Mouse (Mus musculus) forebrain, embryonic 15.5 days (tissue): ENCODE measurements at regions not wholly inside any gene's neighbourhood (a gene's known extent, or its start where the extent isn't known, plus 50 kb on each side); places are given as distances from the start of the nearest gene placed in this dataset.
A peak's percentile ranks its signal among the peaks of the same experiment; 100 is the strongest.

Experiments
- ATAC-seq: fragments of 200-750 bp; cut with Nextera tagmentation; replicated peaks from 2 replicates; pipeline ENCODE4 v1.8.0; 2017; ENCODE audit warnings: mild to moderate bottlenecking, moderate TSS enrichment, moderate library complexity
- H3K27ac ChIP-seq: fragments of 300-500 bp; sonication (generic); replicated peaks from 2 replicates; pipeline ENCODE4 v1.5.1; 2015; ENCODE audit warnings: mild to moderate bottlenecking, inconsistent platforms
- H3K27me3 ChIP-seq: fragments of 300-500 bp; sonication (generic); 2 replicates; pipeline ENCODE4 v1.6.1; 2015; ENCODE audit warnings: inconsistent platforms
- H3K36me3 ChIP-seq: fragments of 300-500 bp; sonication (generic); 2 replicates; pipeline ENCODE4 v1.6.1; 2015; ENCODE audit warnings: mild to moderate bottlenecking, inconsistent platforms
- H3K4me1 ChIP-seq: fragments of 300-500 bp; sonication (generic); 2 replicates; pipeline ENCODE4 v1.6.1; 2015; ENCODE audit warnings: inconsistent platforms
- H3K4me2 ChIP-seq: fragments of 300-500 bp; sonication (generic); replicated peaks from 2 replicates; pipeline ENCODE4 v1.6.1; 2015; ENCODE audit warnings: mild to moderate bottlenecking, inconsistent platforms
- H3K4me3 ChIP-seq: fragments of 300-500 bp; sonication (generic); 2 replicates; pipeline ENCODE4 v1.5.1; 2015; ENCODE audit warnings: mild to moderate bottlenecking, inconsistent platforms
- H3K9ac ChIP-seq: fragments of 300-500 bp; sonication (generic); replicated peaks from 2 replicates; pipeline ENCODE4 v1.6.1; 2015; ENCODE audit warnings: mild to moderate bottlenecking, inconsistent platforms
- H3K9me3 ChIP-seq: fragments of 300-500 bp; sonication (generic); 2 replicates; pipeline ENCODE4 v1.6.1; 2016; ENCODE audit warnings: inconsistent platforms
- WGBS: fragments of 180-500 bp; shearing (Covaris S2); methylation state at CpG from one replicate; pipeline ENCODE4 v1.1.7; 2015; ENCODE audit warnings: mixed read lengths; 5-methylcytosine and 5-hydroxymethylcytosine counted together

- no peak for ATAC-seq
- 89% methylated on average over 13 of the region's 13 CpGs for WGBS
Measured at GRCm38 (mm10) chr5:118861143-118861847, 300.8 kb downstream of the Med13l start.

GRCm38 (mm10) chr5:118867511-118867910 lies 307.0 kb downstream of the Med13l start:
- H3K36me3 ChIP-seq: no peaks in the 10 kb centered on the region
- peaks cover 5% of the 10 kb centered on the region; the same call in 1 of the 2 replicates for H3K9me3 ChIP-seq
- H3K27me3 ChIP-seq: no peaks in the 10 kb centered on the region
- no peak for ATAC-seq
- H3K4me3 ChIP-seq: no peak overlapping the region
- H3K4me2 ChIP-seq: no peak overlapping the region
- H3K4me1 ChIP-seq: no peaks in the 10 kb centered on the region
- 89% methylated on average over 5 of the region's 5 CpGs for WGBS
- no peak overlapping the region for H3K9ac ChIP-seq
- H3K27ac ChIP-seq: no peak overlapping the region

More at GRCm38 (mm10) chr5:118861143-118861847, 300.8 kb downstream of the Med13l start:
- Histone ChIP-seq H3K27me3 (no peaks in the 10 kb centered on the region), H3K27ac (no peak overlapping the region), H3K36me3 (no peaks in the 10 kb centered on the region), H3K4me1 (peaks cover 10% of the 10 kb centered on the region), H3K4me2 (no peak overlapping the region), H3K9me3 (no peaks in the 10 kb centered on the region; the same call in 1 of the 2 replicates), H3K9ac (no peak overlapping the region), H3K4me3 (no peak overlapping the region)

- Histone ChIP-seq H3K4me1 (no peaks in the 10 kb centered on the region), H3K27me3 (peaks cover 6% of the 10 kb centered on the region; the same call in 1 of the 2 replicates), H3K36me3 (no peaks in the 10 kb centered on the region), H3K4me3 (no peak overlapping the region), H3K9me3 (peaks cover 5% of the 10 kb centered on the region; the same call in 1 of the 2 replicates), H3K4me2 (no peak overlapping the region), H3K9ac (no peak overlapping the region), H3K27ac (no peak overlapping the region)
- 75% methylated on average over 9 of the region's 9 CpGs for WGBS
- no peak for ATAC-seq
Measured at GRCm38 (mm10) chr5:118869330-118869729, 308.9 kb downstream of the Med13l start.

GRCm38 (mm10) chr5:118873871-118874270 lies 313.4 kb downstream of the Med13l start:
- H3K4me1 ChIP-seq: peaks cover 9% of the 10 kb centered on the region
- 19% methylated on average over 7 of the region's 7 CpGs for WGBS
- H3K27me3 ChIP-seq: peaks cover 45% of the 10 kb centered on the region
- no peak overlapping the region for H3K9ac ChIP-seq
- no peak overlapping the region for H3K4me2 ChIP-seq
- no peak overlapping the region for H3K4me3 ChIP-seq
- no peak overlapping the region for H3K27ac ChIP-seq
- no peaks in the 10 kb centered on the region for H3K9me3 ChIP-seq
- ATAC-seq: no peak
- no peaks in the 10 kb centered on the region for H3K36me3 ChIP-seq

GRCm38 (mm10) chr5:118875096-118875637 lies 314.7 kb downstream of the Med13l start:
- no peak for ATAC-seq
- no peak overlapping the region for H3K27ac ChIP-seq
- WGBS: 62% methylated on average over 10 of the region's 10 CpGs
- H3K4me2 ChIP-seq: no peak overlapping the region
- peaks cover 9% of the 10 kb centered on the region for H3K4me1 ChIP-seq
- H3K36me3 ChIP-seq: no peaks in the 10 kb centered on the region
- no peak overlapping the region for H3K4me3 ChIP-seq
- no peaks in the 10 kb centered on the region for H3K9me3 ChIP-seq
- H3K9ac ChIP-seq: no peak overlapping the region
- H3K27me3 ChIP-seq: peaks cover 53% of the 10 kb centered on the region

GRCm38 (mm10) chr5:118876586-118877312 lies 316.3 kb downstream of the Med13l start:
- H3K36me3 ChIP-seq: no peaks in the 10 kb centered on the region
- H3K27me3 ChIP-seq: peaks cover 53% of the 10 kb centered on the region
- H3K4me1 ChIP-seq: peaks cover 9% of the 10 kb centered on the region
- peak overlapping the region; percentile 9; the same call in 1 of the 2 replicates for H3K4me2 ChIP-seq
- no peak overlapping the region for H3K27ac ChIP-seq
- ATAC-seq: no peak
- 8% methylated on average over 18 of the region's 18 CpGs for WGBS
- no peak overlapping the region for H3K9ac ChIP-seq
- H3K4me3 ChIP-seq: no peak overlapping the region; the same call in 1 of the 2 replicates
- H3K9me3 ChIP-seq: no peaks in the 10 kb centered on the region

GRCm38 (mm10) chr5:118877313-118877669 lies 316.8 kb downstream of the Med13l start:
- no peak for ATAC-seq
- H3K4me1 ChIP-seq: peaks cover 9% of the 10 kb centered on the region
- H3K9ac ChIP-seq: no peak overlapping the region
- H3K36me3 ChIP-seq: no peaks in the 10 kb centered on the region
- H3K4me3 ChIP-seq: no peak overlapping the region; the same call in 1 of the 2 replicates
- no peaks in the 10 kb centered on the region for H3K9me3 ChIP-seq
- peak overlapping the region; percentile 9; the same call in 1 of the 2 replicates for H3K4me2 ChIP-seq
- no peak overlapping the region for H3K27ac ChIP-seq
- 0% methylated on average over 12 of the region's 12 CpGs for WGBS
- peaks cover 53% of the 10 kb centered on the region for H3K27me3 ChIP-seq

- no peak for ATAC-seq
- Histone ChIP-seq H3K4me1 (peaks cover 9% of the 10 kb centered on the region), H3K27ac (no peak overlapping the region), H3K9me3 (no peaks in the 10 kb centered on the region), H3K9ac (no peak overlapping the region), H3K27me3 (peaks cover 53% of the 10 kb centered on the region), H3K4me3 (no peak overlapping the region), H3K36me3 (no peaks in the 10 kb centered on the region), H3K4me2 (no peak overlapping the region)
- 23% methylated on average over 9 of the region's 10 CpGs for WGBS
Measured at GRCm38 (mm10) chr5:118877831-118878230, 317.4 kb downstream of the Med13l start.

GRCm38 (mm10) chr5:118878722-118879121 lies 318.2 kb downstream of the Med13l start:
- Histone ChIP-seq H3K4me3 (no peak overlapping the region), H3K4me1 (peaks cover 9% of the 10 kb centered on the region), H3K27me3 (peaks cover 51% of the 10 kb centered on the region), H3K9me3 (no peaks in the 10 kb centered on the region), H3K9ac (no peak overlapping the region), H3K4me2 (no peak overlapping the region), H3K27ac (no peak overlapping the region), H3K36me3 (no peaks in the 10 kb centered on the region)
- 33% methylated on average over 10 of the region's 10 CpGs for WGBS
- no peak for ATAC-seq

GRCm38 (mm10) chr5:118879808-118880478 lies 319.5 kb downstream of the Med13l start:
- H3K36me3 ChIP-seq: no peaks in the 10 kb centered on the region
- ATAC-seq: peak; percentile 55
- peaks cover 43% of the 10 kb centered on the region for H3K27me3 ChIP-seq
- H3K9ac ChIP-seq: no peak overlapping the region
- H3K27ac ChIP-seq: no peak overlapping the region
- 14% methylated on average over 13 of the region's 13 CpGs for WGBS
- H3K4me3 ChIP-seq: no peak overlapping the region
- no peaks in the 10 kb centered on the region for H3K9me3 ChIP-seq
- H3K4me1 ChIP-seq: peaks cover 9% of the 10 kb centered on the region
- no peak overlapping the region for H3K4me2 ChIP-seq

GRCm38 (mm10) chr5:118880546-118880945 lies 320.1 kb downstream of the Med13l start:
- WGBS: 72% methylated on average over 9 of the region's 9 CpGs
- peaks cover 38% of the 10 kb centered on the region for H3K27me3 ChIP-seq
- no peaks in the 10 kb centered on the region for H3K36me3 ChIP-seq
- H3K4me3 ChIP-seq: no peak overlapping the region
- ATAC-seq: peak; percentile 29; the same call in 1 of the 2 replicates
- no peaks in the 10 kb centered on the region for H3K9me3 ChIP-seq
- peaks cover 9% of the 10 kb centered on the region for H3K4me1 ChIP-seq
- no peak overlapping the region for H3K4me2 ChIP-seq
- H3K27ac ChIP-seq: no peak overlapping the region
- H3K9ac ChIP-seq: no peak overlapping the region

GRCm38 (mm10) chr5:118881886-118882285 lies 321.4 kb downstream of the Med13l start:
- ATAC-seq: no peak

More at GRCm38 (mm10) chr5:118881886-118882285, 321.4 kb downstream of the Med13l start:
- Histone ChIP-seq H3K9me3 (no peaks in the 10 kb centered on the region), H3K4me1 (peaks cover 5% of the 10 kb centered on the region), H3K9ac (no peak overlapping the region), H3K36me3 (no peaks in the 10 kb centered on the region), H3K27ac (no peak overlapping the region), H3K4me3 (no peak overlapping the region), H3K4me2 (no peak overlapping the region), H3K27me3 (peaks cover 28% of the 10 kb centered on the region)
- 95% methylated on average over 8 of the region's 8 CpGs for WGBS
